Mouse (Mus musculus): ENCODE measurements at regions not wholly inside any gene's neighbourhood (a gene's known extent, or its start where the extent isn't known, plus 50 kb on each side); places are given as distances from the start of the nearest gene placed in this dataset.

GRCm38 (mm10) chr16:93213618-93214017 lies 387.7 kb upstream of the Runx1 start:
- TF ChIP-seq CTCF (conservative IDR thresholded peaks at IDR 0.05; ENCODE audit: insufficient read depth, insufficient read length, low read depth, low read length) (no peak), POLR2A (IDR thresholded peaks at IDR 0.05; ENCODE audit: low read depth, low read length) (no peak)

All from kidney, adult 2 months (tissue).